Mouse (Mus musculus) liver, adult 2 months (tissue): ENCODE results near the gene Gab1.

Source experiments
- CTCF ChIP-seq: fragments of 200-500 bp; IDR thresholded peaks from 2 replicates; pipeline ENCODE4 v1.5.1; 2011; ENCODE audit warnings: low read depth, low read length, control low read depth
- POLR2A ChIP-seq: fragments of 200-500 bp; IDR thresholded peaks from 2 replicates; pipeline ENCODE4 v1.6.1; 2011; ENCODE audit warnings: low read length, control low read depth; ENCODE audit not compliant: insufficient read depth; ENCODE audit errors: extremely low read depth

- TF ChIP-seq CTCF: no peak
- no peak for TF ChIP-seq POLR2A
These were observed 68.7 kb downstream of the Gab1 start for GRCm38 (mm10) chr8:80811591-80811991.
